Mouse (Mus musculus): ENCODE measurements around the gene Arhgap5.
"Not testable (repeated sequence)": the region's sequence is repeated elsewhere in the genome, so short reads cannot be mapped to it uniquely, and the experiment has no call there.

Arhgap5 gene

DNA sequence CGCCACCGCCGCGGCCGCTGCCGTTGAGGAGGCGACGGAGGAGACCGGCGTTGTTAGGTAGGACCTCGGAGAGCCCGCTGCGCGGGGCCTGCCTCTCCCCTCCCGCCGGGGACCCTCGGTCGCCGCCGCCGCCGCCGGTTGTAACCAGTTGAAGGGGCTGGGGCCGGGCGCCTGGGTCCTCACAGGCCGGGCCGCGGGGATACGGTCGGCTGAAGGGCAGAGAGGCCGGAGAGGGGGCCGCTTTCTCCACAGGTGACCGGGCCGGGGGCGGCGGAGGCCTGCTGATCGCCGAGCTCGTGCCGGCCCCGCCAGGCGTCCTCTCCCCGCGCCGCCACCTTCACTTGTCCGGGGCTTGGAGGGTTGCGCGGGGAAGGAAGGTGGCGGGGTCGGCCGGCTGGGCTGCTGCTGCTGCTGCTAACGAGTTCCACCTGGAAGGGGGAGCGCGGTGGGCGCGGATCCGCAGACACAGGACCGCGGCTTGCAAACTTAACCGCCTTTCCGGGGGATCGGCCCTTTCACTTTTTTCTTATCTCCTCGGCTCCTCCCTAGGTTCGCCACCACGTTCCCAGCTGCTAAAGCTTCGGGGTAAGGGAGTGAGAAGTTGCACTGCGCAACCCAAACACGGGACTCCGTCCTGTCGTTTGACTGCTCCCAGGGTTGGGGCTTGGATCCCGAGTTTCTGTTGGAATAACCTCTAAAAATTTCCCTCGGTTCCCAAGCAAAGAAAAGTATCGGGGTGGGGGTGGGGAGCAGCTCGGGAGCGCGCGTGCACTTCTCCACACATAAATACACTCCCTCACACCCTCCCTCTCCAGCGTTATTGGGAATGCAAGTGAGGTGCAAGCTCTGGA lies 784 bp downstream of the Arhgap5 start:
- POLR2A ChIA-PET, result interaction anchor here (0.6 to 4.0 kb wide), 28 partner anchors 8 to 786 kb away, joined by 3 to 14 read pairs (median 3); partner anchors contain the start of genes Dtd2 (in 1 of the 4) and Nubpl (in 1 of the 4)
- CTCF ChIA-PET, result no interaction called here

DNA sequence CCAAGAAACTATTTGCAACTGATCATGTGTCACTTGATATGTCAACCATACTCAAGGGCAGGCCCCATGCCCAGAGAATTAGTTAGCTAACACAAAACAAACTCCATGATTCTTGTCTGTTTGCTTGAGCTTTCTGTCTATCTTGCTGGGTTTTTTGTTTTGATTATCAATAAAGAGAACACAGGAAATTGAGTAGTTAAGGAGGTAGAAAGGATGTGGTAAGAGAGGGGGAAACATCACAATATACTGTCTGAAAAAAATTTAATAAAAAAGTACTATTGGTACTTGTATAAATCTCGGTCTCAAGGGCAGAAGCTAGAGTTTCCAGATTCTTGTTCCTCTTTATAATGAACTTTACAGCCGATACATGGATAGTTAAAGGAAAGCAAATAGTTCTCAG lies 20.9 kb downstream of the Arhgap5 start:
- ChIA-PET POLR2A (interaction anchor here in 1 of 4 experiments (1.3 kb wide), 1 partner anchor 20 kb away, joined by 4 read pairs; no protein-coding TSS in a partner anchor), CTCF (interaction anchor here in 1 of 4 experiments (0.5 kb wide), 1 partner anchor 113 kb away, joined by 3 read pairs; no protein-coding TSS in a partner anchor)

- ChIA-PET POLR2A (interaction anchor here in 2 of 4 experiments (0.5 to 1.3 kb wide), 2 partner anchors 21 to 153 kb away, joined by 4 to 14 read pairs; no protein-coding TSS in a partner anchor), CTCF (interaction anchor here in 1 of 4 experiments (0.7 kb wide), 1 partner anchor 91 kb away, joined by 4 read pairs; no protein-coding TSS in a partner anchor)
These were observed 21.7 kb downstream of the Arhgap5 start for GRCm38 (mm10) chr12:52525486-52525885.

- ChIA-PET POLR2A (interaction anchor here in 1 of 4 experiments (0.6 kb wide), 1 partner anchor 103 kb away, joined by 3 read pairs; no protein-coding TSS in a partner anchor), CTCF (no interaction called here)
These were observed 26.0 kb downstream of the Arhgap5 start for GRCm38 (mm10) chr12:52529740-52530139.

GRCm38 (mm10) chr12:52541294-52541693 lies 37.5 kb downstream of the Arhgap5 start:
- POLR2A ChIA-PET, result interaction anchor here in 1 of 4 experiments (0.6 kb wide), 1 partner anchor 38 kb away, joined by 3 read pairs; no protein-coding TSS in a partner anchor
- CTCF ChIA-PET, result no interaction called here

GRCm38 (mm10) chr12:52544532-52544931 lies 40.8 kb downstream of the Arhgap5 start:
- POLR2A ChIA-PET, result no interaction called here
- CTCF ChIA-PET, result no interaction called here

DNA sequence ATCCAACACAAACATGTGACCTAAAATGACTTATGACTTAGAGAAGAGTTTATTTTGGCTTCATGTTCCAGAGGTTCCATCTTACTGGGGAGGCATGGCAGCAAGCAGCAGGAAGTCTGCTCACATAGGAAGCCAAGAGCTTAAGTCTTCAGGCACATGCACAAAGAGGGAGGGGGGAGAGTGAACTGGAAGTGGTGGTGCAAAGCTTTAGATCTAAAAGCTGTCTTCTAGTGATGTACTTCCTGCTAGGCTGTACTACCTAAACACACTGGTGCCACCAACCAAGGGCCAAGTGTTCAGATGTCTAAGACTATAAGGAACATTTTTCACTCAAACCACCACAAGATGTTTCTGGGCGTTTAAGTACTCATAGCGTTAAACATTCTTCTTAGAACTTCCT lies 48.3 kb downstream of the Arhgap5 start:
- POLR2A ChIA-PET, result interaction anchor here in 1 of 4 experiments (0.6 to 0.8 kb wide), 2 partner anchors 283 to 545 kb away, joined by 3 read pairs; no protein-coding TSS in a partner anchor
- CTCF ChIA-PET, result no interaction called here

DNA sequence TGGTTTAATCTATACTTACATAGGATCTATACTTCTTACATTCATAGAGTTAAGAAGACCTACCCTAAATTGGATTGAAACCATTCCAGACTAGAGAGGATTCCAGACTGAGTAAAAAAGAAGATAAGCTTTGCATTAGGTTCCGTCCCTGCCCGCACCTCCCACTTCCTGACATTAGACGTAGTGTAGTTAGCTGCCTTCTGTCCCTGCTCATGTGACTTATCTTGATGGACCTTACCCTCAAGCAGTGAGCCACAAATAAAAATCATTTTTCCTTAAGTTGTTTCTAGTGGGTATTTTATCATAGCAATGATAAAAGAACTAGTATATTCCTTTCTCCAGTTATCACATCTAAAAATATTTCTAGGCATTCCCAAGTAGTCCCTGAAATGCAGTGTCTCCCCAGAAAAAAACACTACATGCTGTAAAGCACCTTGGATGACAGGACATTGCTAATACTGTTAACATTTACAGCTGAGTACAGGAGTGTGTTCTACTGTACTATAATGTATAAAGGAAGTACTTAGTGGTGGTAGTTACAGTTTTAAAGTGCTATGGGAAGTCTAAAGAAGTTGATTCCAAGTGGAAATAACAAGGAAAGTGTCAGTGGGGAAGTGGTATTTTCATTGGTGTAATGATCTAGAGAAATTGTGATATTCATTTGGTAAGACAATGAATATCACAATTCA lies 51.6 kb downstream of the Arhgap5 start:
- CTCF ChIA-PET, result no interaction called here
- POLR2A ChIA-PET, result interaction anchor here in 1 of 4 experiments (0.6 to 1.1 kb wide), 2 partner anchors 56 to 198 kb away, joined by 3 read pairs; no protein-coding TSS in a partner anchor

- POLR2A ChIA-PET, result interaction anchor here in 1 of 4 experiments (0.6 kb wide), 1 partner anchor 207 kb away, joined by 3 read pairs; no protein-coding TSS in a partner anchor
- CTCF ChIA-PET, result no interaction called here
These were observed 61.9 kb downstream of the Arhgap5 start for GRCm38 (mm10) chr12:52565654-52566053.

- POLR2A ChIA-PET, result no interaction called here
- CTCF ChIA-PET, result no interaction called here
These were observed 69.6 kb downstream of the Arhgap5 start for GRCm38 (mm10) chr12:52573371-52573770.

GRCm38 (mm10) chr12:52586466-52586865 lies 82.7 kb downstream of the Arhgap5 start:
- CTCF ChIA-PET, result not testable (repeated sequence)
- POLR2A ChIA-PET, result interaction anchor here in 1 of 4 experiments (0.9 to 1.4 kb wide), 2 partner anchors 16 to 675 kb away, joined by 3 to 6 read pairs; no protein-coding TSS in a partner anchor

DNA sequence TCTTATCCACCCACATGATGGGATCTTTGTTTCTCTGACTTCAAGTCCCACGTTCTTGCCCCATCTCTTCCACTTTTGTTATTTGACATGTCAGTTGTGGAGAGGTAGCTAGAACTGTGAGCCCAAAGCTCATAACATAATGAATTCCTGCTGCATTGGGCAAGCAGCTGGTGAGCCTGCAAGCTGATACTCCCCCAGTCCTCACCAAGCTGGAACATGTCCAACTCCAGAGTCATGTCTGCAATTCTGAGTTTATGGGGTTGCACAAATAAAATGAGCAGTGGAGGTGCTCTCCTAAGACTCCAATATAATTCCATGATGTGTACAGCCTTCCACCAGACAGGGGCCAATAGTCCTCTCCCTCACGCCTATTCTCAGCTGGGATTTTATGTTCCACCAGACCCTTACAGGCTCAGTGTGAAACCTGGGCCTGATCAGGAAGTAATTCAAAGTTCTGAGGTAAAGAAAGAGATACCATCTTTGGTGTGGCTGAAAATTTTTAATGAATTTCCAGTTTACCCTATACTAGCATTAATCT lies 83.8 kb downstream of the Arhgap5 start:
- CTCF ChIA-PET, result interaction anchor here in 1 of 4 experiments (0.6 kb wide), 1 partner anchor 9 kb away, joined by 7 read pairs; no protein-coding TSS in a partner anchor

GRCm38 (mm10) chr12:52595389-52596185 lies 91.8 kb downstream of the Arhgap5 start:
- CTCF ChIA-PET, result no interaction called here
- POLR2A ChIA-PET, result interaction anchor here in 1 of 4 experiments (0.7 kb wide), 1 partner anchor 14 kb away, joined by 3 read pairs; no protein-coding TSS in a partner anchor

More for the DNA sequence above, 83.8 kb downstream of the Arhgap5 start:
- POLR2A ChIA-PET, result interaction anchor here in 1 of 4 experiments (0.9 to 1.4 kb wide), 2 partner anchors 15 to 676 kb away, joined by 3 to 6 read pairs; no protein-coding TSS in a partner anchor

GRCm38 (mm10) chr12:52602471-52602870 lies 98.7 kb downstream of the Arhgap5 start:
- POLR2A ChIA-PET, result interaction anchor here in 2 of 4 experiments (0.6 to 2.4 kb wide), 12 partner anchors 11 to 631 kb away, joined by 3 to 8 read pairs (median 4); partner anchors contain the start of genes Dtd2 (in 1 of the 2) and Heatr5a (in 1 of the 2)
- CTCF ChIA-PET, result interaction anchor here in 1 of 4 experiments (0.6 kb wide), 1 partner anchor 1848 kb away, joined by 3 read pairs; no protein-coding TSS in a partner anchor

DNA sequence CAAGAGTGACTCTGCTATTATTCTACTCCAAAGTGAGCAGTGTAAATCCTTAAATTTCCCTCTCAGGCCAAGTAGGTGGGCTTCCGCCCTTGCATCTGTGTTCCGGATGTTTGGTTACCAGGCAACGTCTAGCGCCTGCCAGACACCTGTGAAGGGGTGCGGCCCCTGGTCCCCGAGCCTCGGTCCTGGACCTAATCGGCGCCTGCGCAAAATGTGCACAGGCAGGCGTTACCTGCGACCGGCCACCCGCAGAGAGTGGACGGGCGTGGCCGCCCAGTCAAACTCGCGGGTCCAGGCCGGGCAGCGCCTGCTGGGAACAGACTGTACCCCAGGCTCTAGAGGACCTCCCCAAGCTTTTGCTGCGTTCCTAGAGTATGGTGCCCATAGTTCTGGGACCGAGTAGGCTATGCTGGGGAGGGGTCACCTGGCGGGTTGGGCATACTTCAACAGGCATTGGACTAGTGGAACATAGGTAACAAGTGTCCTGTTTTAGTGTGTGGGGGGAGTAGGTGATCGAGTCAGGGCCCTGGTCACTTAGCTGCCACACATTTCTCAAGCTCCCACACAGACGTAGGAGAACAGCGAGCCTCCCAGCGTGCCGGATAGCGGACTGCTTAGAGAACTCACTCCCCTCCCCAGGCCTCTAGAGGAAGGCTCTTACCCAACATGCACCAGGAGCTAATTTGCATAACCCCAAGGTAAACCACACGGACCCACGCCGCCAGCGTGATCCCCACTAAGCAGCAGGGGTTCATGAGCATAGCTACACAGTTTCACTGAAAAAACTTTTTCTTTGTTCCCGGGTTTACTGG lies 99.3 kb downstream of the Arhgap5 start:
- POLR2A ChIA-PET, result interaction anchor here (0.6 to 2.4 kb wide), 35 partner anchors 8 to 1774 kb away, joined by 3 to 10 read pairs (median 3); partner anchors contain the start of genes Arhgap5 (in 2 of the 4), Dtd2 (in 2 of the 4), Nubpl (in 2 of the 4) and Heatr5a (in 1 of the 4)
- CTCF ChIA-PET, result interaction anchor here in 1 of 4 experiments (0.6 kb wide), 1 partner anchor 1848 kb away, joined by 3 read pairs; no protein-coding TSS in a partner anchor

GRCm38 (mm10) chr12:52603695-52604255 lies 100.0 kb downstream of the Arhgap5 start:
- CTCF ChIA-PET, result no interaction called here

More at GRCm38 (mm10) chr12:52603695-52604255, 100.0 kb downstream of the Arhgap5 start:
- POLR2A ChIA-PET, result interaction anchor here (0.6 to 2.4 kb wide), 34 partner anchors 8 to 1507 kb away, joined by 3 to 10 read pairs (median 3); partner anchors contain the start of genes Arhgap5 (in 2 of the 4), Dtd2 (in 2 of the 4), Nubpl (in 2 of the 4) and Heatr5a (in 1 of the 4)

Measured in embryonic stem cell, embryonic (primary cell).